Mouse (Mus musculus) retina, adult 2 months (tissue): ENCODE results near the gene Tagln2.

ENCODE experiments used
- DNase-seq: peaks from one replicate; pipeline ENCODE4 v3.0.0-alpha.2; 2012; ENCODE audit warnings: low read depth, low spot score

The Tagln2 gene

GRCm38 (mm10) chr1:172503111-172503997, 3.5 kb downstream of the Tagln2 start:
- no peak for DNase-seq

GRCm38 (mm10) chr1:172504756-172505155, 4.9 kb downstream of the Tagln2 start:
- no peak for DNase-seq

DNA sequence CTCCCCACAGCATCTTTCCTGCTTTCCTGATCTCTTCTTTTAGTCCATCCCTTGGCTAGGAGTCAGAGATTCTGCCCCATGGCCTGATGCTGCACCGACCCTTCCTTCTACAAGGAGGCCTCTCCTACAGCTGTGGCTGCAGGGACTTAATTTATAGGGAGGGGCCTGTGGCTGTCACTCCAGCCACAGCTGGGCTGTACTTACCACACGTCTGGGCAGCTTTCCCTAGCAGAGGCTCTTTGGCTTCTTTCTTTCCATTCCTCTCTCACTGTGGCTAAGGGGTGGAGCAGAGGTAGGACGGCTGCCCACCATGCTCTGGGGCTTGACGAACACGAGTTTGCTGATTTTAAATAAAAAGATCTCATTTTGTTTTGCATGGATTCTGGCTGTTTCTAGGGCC, 7.2 kb downstream of the Tagln2 start:
- no peak for DNase-seq

GRCm38 (mm10) chr1:172507701-172508100, 7.9 kb downstream of the Tagln2 start:
- DNase-seq: no peak

GRCm38 (mm10) chr1:172508172-172508571, 8.3 kb downstream of the Tagln2 start:
- DNase-seq: no peak

GRCm38 (mm10) chr1:172509235-172509634, 9.4 kb downstream of the Tagln2 start:
- DNase-seq: no peak

GRCm38 (mm10) chr1:172509983-172510382, 10.1 kb downstream of the Tagln2 start:
- no peak for DNase-seq

- DNase-seq: no peak
Observed at GRCm38 (mm10) chr1:172510421-172510972, 10.7 kb downstream of the Tagln2 start.

DNA sequence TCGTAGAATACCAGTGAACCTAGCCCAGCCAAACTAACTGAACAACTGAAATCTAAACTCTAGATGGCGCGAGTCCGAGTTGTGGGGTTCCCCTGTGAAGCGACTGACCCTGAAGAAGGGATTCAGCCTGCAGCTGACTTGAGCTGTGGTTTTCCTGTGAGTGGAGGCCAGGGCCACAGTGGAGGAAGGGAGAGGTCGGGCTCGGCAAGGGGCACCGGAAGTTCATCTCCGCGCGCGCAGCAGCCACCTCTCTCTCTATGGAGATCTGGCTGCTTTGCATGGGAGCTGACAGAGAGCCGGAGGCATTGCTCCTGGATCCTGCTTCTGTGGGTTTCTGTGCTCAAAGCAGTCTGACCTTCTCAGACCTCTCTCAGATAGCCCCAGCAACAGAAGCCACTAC, 13.1 kb downstream of the Tagln2 start:
- DNase-seq: no peak

DNA sequence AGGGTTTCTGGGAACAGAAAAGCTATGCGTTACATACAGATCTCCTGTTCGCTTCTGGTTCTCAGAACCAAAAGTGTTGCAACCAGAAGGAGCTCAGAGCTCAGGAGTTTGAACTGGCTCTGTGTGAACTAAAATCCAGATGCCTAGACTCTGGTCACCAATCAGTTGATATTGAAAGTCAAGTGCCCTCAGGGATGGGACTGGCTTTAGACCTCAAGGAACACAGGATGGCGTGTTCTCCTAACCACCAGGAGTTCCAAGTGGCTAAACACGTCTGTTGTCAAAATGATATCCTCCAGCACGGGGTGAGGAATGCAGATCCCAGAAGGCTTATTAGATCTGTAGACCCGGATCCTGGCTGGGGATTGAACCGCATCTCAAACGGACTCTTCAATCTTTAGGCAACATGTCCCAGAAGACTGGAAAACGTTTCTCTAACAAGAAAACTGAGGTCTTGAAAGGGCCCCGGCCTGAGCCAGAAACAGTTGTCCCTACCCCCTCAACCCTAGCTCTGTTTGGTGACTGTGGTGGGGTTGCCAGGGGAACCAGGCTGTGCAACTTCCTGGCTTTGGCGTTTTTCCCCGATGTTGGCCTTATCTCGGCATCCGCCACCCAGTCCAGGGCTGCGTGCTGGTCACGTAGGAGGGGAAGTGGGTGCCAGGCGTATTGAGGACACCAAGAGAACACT, 13.8 kb downstream of the Tagln2 start:
- DNase-seq: no peak

GRCm38 (mm10) chr1:172514213-172514529, 14.3 kb downstream of the Tagln2 start:
- DNase-seq: no peak

- DNase-seq: no peak
Observed at GRCm38 (mm10) chr1:172514551-172515268, 14.9 kb downstream of the Tagln2 start.

GRCm38 (mm10) chr1:172515396-172515795, 15.5 kb downstream of the Tagln2 start:
- DNase-seq: no peak

DNA sequence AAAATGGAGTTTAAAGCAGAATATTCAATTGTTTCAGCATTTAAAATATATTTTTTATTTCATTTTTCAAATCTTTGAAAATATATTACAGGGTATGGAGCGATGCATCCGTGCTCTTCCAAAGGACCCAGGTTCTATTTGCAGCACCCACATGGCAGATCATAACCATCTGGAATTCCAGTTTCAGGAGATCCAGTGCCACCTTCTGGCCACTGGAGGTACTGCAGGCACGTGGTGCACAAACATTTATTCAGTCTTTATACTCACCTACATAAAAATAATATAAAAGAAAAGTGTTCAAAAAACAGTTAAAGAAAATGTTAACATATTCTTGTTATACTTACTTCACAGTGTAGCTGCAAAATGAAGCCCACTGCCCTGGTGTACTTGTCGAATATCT, 18.2 kb downstream of the Tagln2 start:
- DNase-seq: no peak

DNA sequence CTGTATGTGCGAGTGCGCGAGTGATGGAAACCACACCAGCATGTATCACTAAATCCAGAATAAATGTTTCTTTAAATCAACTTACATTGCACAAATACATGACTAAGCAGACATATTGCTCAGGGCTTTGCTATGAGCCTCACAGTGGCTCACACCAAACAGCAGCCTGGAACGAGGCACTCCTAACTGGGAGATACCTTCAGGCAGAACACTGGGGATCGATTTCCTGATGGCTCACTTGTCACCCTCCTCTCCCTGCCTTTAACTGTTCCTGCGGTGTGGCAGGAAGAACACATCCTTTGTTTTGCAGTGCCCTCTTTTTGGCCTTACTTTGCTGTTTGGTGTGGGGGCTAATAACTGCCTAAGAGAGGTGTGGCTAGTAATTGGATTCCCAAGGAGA, 19.8 kb downstream of the Tagln2 start:
- DNase-seq: no peak

- no peak for DNase-seq
Observed at GRCm38 (mm10) chr1:172520576-172521440, 21.0 kb downstream of the Tagln2 start, which contains the start of gene Cfap45. TSS of gene Cfap45 (plus strand) at chr1:172520801.

GRCm38 (mm10) chr1:172522524-172522923, 22.7 kb downstream of the Tagln2 start:
- no peak for DNase-seq

GRCm38 (mm10) chr1:172523699-172524101, 23.9 kb downstream of the Tagln2 start:
- no peak for DNase-seq

- no peak for DNase-seq
Observed at GRCm38 (mm10) chr1:172525027-172525764, 25.3 kb downstream of the Tagln2 start.

GRCm38 (mm10) chr1:172525971-172526370, 26.1 kb downstream of the Tagln2 start:
- no peak for DNase-seq
